Mouse (Mus musculus): ENCODE measurements at regions not wholly inside any gene's neighbourhood (a gene's known extent, or its start where the extent isn't known, plus 50 kb on each side); places are given as distances from the start of the nearest gene placed in this dataset.

- H3K9me3 ChIP-seq (ENCODE audit: control insufficient read depth, low read length): no peaks in the 10 kb centered on the region
- H3K4me3 ChIP-seq (replicated peaks; ENCODE audit: low read length): no peak overlapping the region
- H3K36me3 ChIP-seq (ENCODE audit: control insufficient read depth, insufficient read depth): no peaks in the 10 kb centered on the region
- 96% methylated on average over 7 of the region's 7 CpGs for WGBS
- no peak overlapping the region for H3K4me2 ChIP-seq (ENCODE audit: low read length)
- H3K27ac ChIP-seq (ENCODE audit: low read length): no peak overlapping the region
- no peaks in the 10 kb centered on the region for H3K27me3 ChIP-seq (replicated peaks; ENCODE audit: control insufficient read depth, insufficient read depth, low read length)
- no peak for ATAC-seq
- H3K9ac ChIP-seq (replicated peaks; ENCODE audit: low read depth, low read length): no peak overlapping the region
- H3K4me1 ChIP-seq (replicated peaks; ENCODE audit: control insufficient read depth, insufficient read depth, low read length): peaks cover 10% of the 10 kb centered on the region
Measured at GRCm38 (mm10) chr2:178563287-178563686, 133.0 kb downstream of the Cdh26 start.

- H3K4me1 ChIP-seq (replicated peaks; ENCODE audit: control insufficient read depth, insufficient read depth, low read length): peaks cover 10% of the 10 kb centered on the region
- no peaks in the 10 kb centered on the region for H3K9me3 ChIP-seq (ENCODE audit: control insufficient read depth, low read length)
- no peaks in the 10 kb centered on the region for H3K27me3 ChIP-seq (replicated peaks; ENCODE audit: control insufficient read depth, insufficient read depth, low read length)
- H3K9ac ChIP-seq (replicated peaks; ENCODE audit: low read depth, low read length): no peak overlapping the region
- no peak overlapping the region for H3K27ac ChIP-seq (ENCODE audit: low read length)
- no peaks in the 10 kb centered on the region for H3K36me3 ChIP-seq (ENCODE audit: control insufficient read depth, insufficient read depth)
- H3K4me3 ChIP-seq (replicated peaks; ENCODE audit: low read length): no peak overlapping the region
- ATAC-seq: no peak
- 60% methylated on average over 8 of the region's 8 CpGs for WGBS
- no peak overlapping the region for H3K4me2 ChIP-seq (ENCODE audit: low read length)
Measured at GRCm38 (mm10) chr2:178565368-178565818, 135.1 kb downstream of the Cdh26 start.

DNA sequence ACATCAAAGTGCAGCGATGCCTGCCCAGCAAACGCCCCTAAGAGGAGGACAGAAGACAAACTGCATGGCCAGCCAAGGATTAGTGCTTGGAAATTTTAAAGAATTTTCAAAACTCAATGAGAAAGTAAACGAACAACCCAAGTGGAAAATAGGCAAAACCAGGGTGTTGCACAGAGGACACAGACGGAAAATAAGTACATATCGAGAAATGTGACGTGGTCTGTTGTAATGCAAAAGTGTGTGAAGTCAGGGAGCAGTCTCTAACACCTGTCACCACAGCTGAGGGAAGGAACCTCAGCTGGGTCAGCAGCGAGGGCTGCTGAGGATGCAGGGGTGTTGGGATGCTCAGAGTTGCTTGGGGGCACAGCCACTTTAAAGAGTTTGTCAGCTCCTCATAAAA is 137.2 kb downstream of the Cdh26 start:
- no peak for ATAC-seq
- Histone ChIP-seq H3K27ac (ENCODE audit: low read length) (no peak overlapping the region), H3K27me3 (replicated peaks; ENCODE audit: control insufficient read depth, insufficient read depth, low read length) (no peaks in the 10 kb centered on the region), H3K4me3 (replicated peaks; ENCODE audit: low read length) (no peak overlapping the region), H3K36me3 (ENCODE audit: control insufficient read depth, insufficient read depth) (no peaks in the 10 kb centered on the region), H3K9ac (replicated peaks; ENCODE audit: low read depth, low read length) (no peak overlapping the region), H3K4me1 (replicated peaks; ENCODE audit: control insufficient read depth, insufficient read depth, low read length) (peaks cover 10% of the 10 kb centered on the region), H3K9me3 (ENCODE audit: control insufficient read depth, low read length) (no peaks in the 10 kb centered on the region), H3K4me2 (ENCODE audit: low read length) (no peak overlapping the region)
- WGBS: 81% methylated on average over 7 of the region's 7 CpGs

- H3K4me3 ChIP-seq (replicated peaks; ENCODE audit: low read length): no peak overlapping the region
- no peak for ATAC-seq
- no peaks in the 10 kb centered on the region for H3K36me3 ChIP-seq (ENCODE audit: control insufficient read depth, insufficient read depth)
- H3K9ac ChIP-seq (replicated peaks; ENCODE audit: low read depth, low read length): no peak overlapping the region
- H3K4me1 ChIP-seq (replicated peaks; ENCODE audit: control insufficient read depth, insufficient read depth, low read length): peaks cover 14% of the 10 kb centered on the region
- WGBS: 83% methylated on average over 5 of the region's 5 CpGs
- H3K27me3 ChIP-seq (replicated peaks; ENCODE audit: control insufficient read depth, insufficient read depth, low read length): no peaks in the 10 kb centered on the region
- H3K4me2 ChIP-seq (ENCODE audit: low read length): no peak overlapping the region
- H3K27ac ChIP-seq (ENCODE audit: low read length): no peak overlapping the region
- no peaks in the 10 kb centered on the region for H3K9me3 ChIP-seq (ENCODE audit: control insufficient read depth, low read length)
Measured at GRCm38 (mm10) chr2:178572301-178572700, 142.0 kb downstream of the Cdh26 start.

- Histone ChIP-seq H3K4me1 (replicated peaks; ENCODE audit: control insufficient read depth, insufficient read depth, low read length) (peaks cover 14% of the 10 kb centered on the region), H3K4me2 (ENCODE audit: low read length) (no peak overlapping the region), H3K27ac (ENCODE audit: low read length) (no peak overlapping the region), H3K9me3 (ENCODE audit: control insufficient read depth, low read length) (no peaks in the 10 kb centered on the region), H3K27me3 (replicated peaks; ENCODE audit: control insufficient read depth, insufficient read depth, low read length) (no peaks in the 10 kb centered on the region), H3K36me3 (ENCODE audit: control insufficient read depth, insufficient read depth) (no peaks in the 10 kb centered on the region), H3K9ac (replicated peaks; ENCODE audit: low read depth, low read length) (no peak overlapping the region), H3K4me3 (replicated peaks; ENCODE audit: low read length) (no peak overlapping the region)
- 52% methylated on average over 4 of the region's 4 CpGs for WGBS
- 0 out of 2 replicates have a peak, but pooled peaks have one; percentile 12 for ATAC-seq
Measured at GRCm38 (mm10) chr2:178574859-178575258, 144.5 kb downstream of the Cdh26 start.

GRCm38 (mm10) chr2:178575403-178575802 is 145.1 kb downstream of the Cdh26 start:
- Histone ChIP-seq H3K4me3 (replicated peaks; ENCODE audit: low read length) (no peak overlapping the region), H3K4me1 (replicated peaks; ENCODE audit: control insufficient read depth, insufficient read depth, low read length) (peaks cover 14% of the 10 kb centered on the region), H3K9me3 (ENCODE audit: control insufficient read depth, low read length) (no peaks in the 10 kb centered on the region), H3K36me3 (ENCODE audit: control insufficient read depth, insufficient read depth) (no peaks in the 10 kb centered on the region), H3K27ac (ENCODE audit: low read length) (no peak overlapping the region), H3K27me3 (replicated peaks; ENCODE audit: control insufficient read depth, insufficient read depth, low read length) (no peaks in the 10 kb centered on the region), H3K9ac (replicated peaks; ENCODE audit: low read depth, low read length) (no peak overlapping the region), H3K4me2 (ENCODE audit: low read length) (no peak overlapping the region)
- ATAC-seq: 0 out of 2 replicates have a peak, but pooled peaks have one; percentile 16
- WGBS: 59% methylated on average over 6 of the region's 6 CpGs

DNA sequence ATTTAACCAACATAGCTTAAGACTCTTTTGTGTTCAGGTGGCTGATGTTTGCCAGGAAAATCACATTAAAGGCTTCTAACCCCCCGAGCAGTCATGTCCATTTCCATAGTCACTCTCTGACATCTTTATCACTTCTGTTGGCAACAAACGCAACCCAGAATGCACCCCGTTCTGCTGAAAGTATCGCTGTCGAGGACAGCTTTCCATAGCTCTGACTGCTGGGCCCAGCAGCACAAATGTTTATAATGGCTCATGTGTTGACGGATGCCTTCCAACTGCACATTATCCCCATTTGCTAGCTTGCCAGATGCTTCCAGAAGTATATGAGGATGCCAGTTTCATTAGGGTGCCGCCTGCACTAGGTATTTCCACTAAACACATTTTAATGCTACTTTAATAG is 145.7 kb downstream of the Cdh26 start:
- WGBS: 55% methylated on average over 7 of the region's 7 CpGs
- H3K4me3 ChIP-seq (replicated peaks; ENCODE audit: low read length): no peak overlapping the region
- H3K36me3 ChIP-seq (ENCODE audit: control insufficient read depth, insufficient read depth): no peaks in the 10 kb centered on the region
- H3K9me3 ChIP-seq (ENCODE audit: control insufficient read depth, low read length): no peaks in the 10 kb centered on the region
- no peak overlapping the region for H3K4me2 ChIP-seq (ENCODE audit: low read length)
- H3K27ac ChIP-seq (ENCODE audit: low read length): no peak overlapping the region
- no peak overlapping the region for H3K9ac ChIP-seq (replicated peaks; ENCODE audit: low read depth, low read length)
- peaks cover 14% of the 10 kb centered on the region for H3K4me1 ChIP-seq (replicated peaks; ENCODE audit: control insufficient read depth, insufficient read depth, low read length)
- H3K27me3 ChIP-seq (replicated peaks; ENCODE audit: control insufficient read depth, insufficient read depth, low read length): no peaks in the 10 kb centered on the region
- no peak for ATAC-seq

- H3K9ac ChIP-seq (replicated peaks; ENCODE audit: low read depth, low read length): no peak overlapping the region
- H3K4me3 ChIP-seq (replicated peaks; ENCODE audit: low read length): no peak overlapping the region
- H3K9me3 ChIP-seq (ENCODE audit: control insufficient read depth, low read length): no peaks in the 10 kb centered on the region
- 79% methylated on average over 6 of the region's 6 CpGs for WGBS
- H3K4me1 ChIP-seq (replicated peaks; ENCODE audit: control insufficient read depth, insufficient read depth, low read length): peaks cover 11% of the 10 kb centered on the region
- H3K27ac ChIP-seq (ENCODE audit: low read length): no peak overlapping the region
- no peaks in the 10 kb centered on the region for H3K27me3 ChIP-seq (replicated peaks; ENCODE audit: control insufficient read depth, insufficient read depth, low read length)
- no peak overlapping the region for H3K4me2 ChIP-seq (ENCODE audit: low read length)
- no peaks in the 10 kb centered on the region for H3K36me3 ChIP-seq (ENCODE audit: control insufficient read depth, insufficient read depth)
- ATAC-seq: no peak
Measured at GRCm38 (mm10) chr2:178579571-178579970, 149.2 kb downstream of the Cdh26 start.

GRCm38 (mm10) chr2:178581306-178581705 is 151.0 kb downstream of the Cdh26 start:
- no peaks in the 10 kb centered on the region for H3K36me3 ChIP-seq (ENCODE audit: control insufficient read depth, insufficient read depth)
- H3K27me3 ChIP-seq (replicated peaks; ENCODE audit: control insufficient read depth, insufficient read depth, low read length): no peaks in the 10 kb centered on the region
- no peaks in the 10 kb centered on the region for H3K9me3 ChIP-seq (ENCODE audit: control insufficient read depth, low read length)
- no peak overlapping the region for H3K9ac ChIP-seq (replicated peaks; ENCODE audit: low read depth, low read length)
- H3K27ac ChIP-seq (ENCODE audit: low read length): no peak overlapping the region
- 74% methylated on average over 12 of the region's 12 CpGs for WGBS
- no peak overlapping the region for H3K4me3 ChIP-seq (replicated peaks; ENCODE audit: low read length)
- ATAC-seq: no peak
- no peaks in the 10 kb centered on the region; the same call in 1 of the 2 replicates for H3K4me1 ChIP-seq (replicated peaks; ENCODE audit: control insufficient read depth, insufficient read depth, low read length)
- no peak overlapping the region for H3K4me2 ChIP-seq (ENCODE audit: low read length)

GRCm38 (mm10) chr2:178584970-178585566 is 154.7 kb downstream of the Cdh26 start:
- no peak overlapping the region for H3K27ac ChIP-seq (ENCODE audit: low read length)
- no peaks in the 10 kb centered on the region for H3K36me3 ChIP-seq (ENCODE audit: control insufficient read depth, insufficient read depth)
- no peaks in the 10 kb centered on the region for H3K4me1 ChIP-seq (replicated peaks; ENCODE audit: control insufficient read depth, insufficient read depth, low read length)
- WGBS: 66% methylated on average over 5 of the region's 5 CpGs
- ATAC-seq: no peak
- H3K9me3 ChIP-seq (ENCODE audit: control insufficient read depth, low read length): no peaks in the 10 kb centered on the region
- no peak overlapping the region for H3K4me2 ChIP-seq (ENCODE audit: low read length)
- no peaks in the 10 kb centered on the region for H3K27me3 ChIP-seq (replicated peaks; ENCODE audit: control insufficient read depth, insufficient read depth, low read length)
- H3K4me3 ChIP-seq (replicated peaks; ENCODE audit: low read length): no peak overlapping the region
- no peak overlapping the region for H3K9ac ChIP-seq (replicated peaks; ENCODE audit: low read depth, low read length)

All from forebrain, embryonic 16.5 days (tissue).